Mouse (Mus musculus): ENCODE measurements around the gene Zdhhc7.

GRCm38 (mm10) chr8:120104721-120105272 lies 3.5 kb upstream of the Zdhhc7 start:
- TF ChIP-seq CTCF (conservative IDR thresholded peaks at IDR 0.05; ENCODE audit: low read length) (no peak), POU5F1 (IDR thresholded peaks at IDR 0.05; ENCODE audit: borderline replicate concordance, low read length) (no peak), NANOG (IDR thresholded peaks at IDR 0.05; ENCODE audit: borderline replicate concordance, low read length) (no peak)

Data from E14TG2a.4 (cell line).